9 mouse cellular contexts compared by ENCODE assay signal in genomic region chr11:68957308-68957707, GRCm38 (mm10). TPM values are rescaled to one million over a fixed set of nuclear protein-coding genes. Genes with fewer than 3 reads are reported as not detected.
DNase-seq lines count a peak whose midpoint lies in the region; TF ChIP-seq lines count a peak whose summit lies in the region.
"Had no signal": no experiment of that assay in that cellular context is flagged by ENCODE, and none has a peak within 500 bp of the region (broad histone marks: within the 10 kb centered on the region; RNA-seq: fewer than 3 reads in every experiment).

Gene Arhgef15 (minus strand): TSS chr11:68957480.

- intact Hi-C loops in heart, adult 2 months (cut with DNase I), result loop anchor here (2.0 to 5.0 kb wide), 2 partner anchors 53 to 140 kb away; partner anchors contain the start of gene Per1

- peak within 1 kb of the TSS; percentile 70 for H3K9ac ChIP-seq in heart, adult 2 months (ENCODE audit: low read depth, low read length)

- no peak for TF ChIP-seq EP300 in heart, adult 2 months (IDR thresholded peaks at IDR 0.05; ENCODE audit: insufficient read depth, low read depth, low read length)

- H3K79me2 ChIP-seq in heart, adult 2 months (replicated peaks; ENCODE audit: control insufficient read depth, insufficient read depth, low read length), result no peaks in the 10 kb centered on the region

- H3K36me3 ChIP-seq in heart, adult 2 months (ENCODE audit: control insufficient read depth, insufficient read depth, low read length), result peaks cover 4% of the 10 kb centered on the region

- TF ChIP-seq POLR2A in heart, adult 2 months (IDR thresholded peaks at IDR 0.05; ENCODE audit: insufficient read depth, low read depth, low read length), result peak; percentile 78

- H3K4me1 ChIP-seq in heart, adult 2 months (ENCODE audit: control insufficient read depth, insufficient read depth, low read length), result peaks cover 6% of the 10 kb centered on the region

- H3K4me3 ChIP-seq in heart, adult 2 months, result peak within 1 kb of the TSS; percentile 64

- no peak for TF ChIP-seq CTCF in heart, adult 2 months (IDR thresholded peaks at IDR 0.05)

- no peak for DNase-seq in left cerebral cortex, adult 18-20 months (ENCODE audit: low spot score in 2 of 2)
- no peak for DNase-seq in left cerebral cortex, adult 9 months (ENCODE audit: low spot score in 2 of 2)
- peak; percentile 49 to 58 for DNase-seq in heart, adult 2 months
- peak; percentile 36 to 64 for DNase-seq in kidney, postnatal 25 days
- DNase-seq in lung, postnatal 36 days, result peak; percentile 68
- no peak for DNase-seq in embryo, embryonic 11 days
- DNase-seq in thymus, postnatal 14 days, result no peak
- no peak for DNase-seq in right cerebral cortex, postnatal 25 days

- H3K27me3 ChIP-seq in heart, adult 2 months (ENCODE audit: control insufficient read depth, insufficient read depth, low read length), result no peaks in the 10 kb centered on the region; the same call in 1 of the 2 replicates

- WGBS in heart, adult 2 months, result 33% methylated on average over 8 of the region's 8 CpGs

- peak within 1 kb of the TSS; percentile 97 for H3K27ac ChIP-seq in heart, adult 2 months
- H3K27ac ChIP-seq: macrophage had no signal

RNA-seq across cellular contexts. Expression of gene Arhgef15, which starts in this region (rescaled TPM):
- total RNA-seq in left cerebral cortex, adult 18-20 months (2021), result 10 to 100 TPM; 20.4 to 24.0 TPM
- total RNA-seq in heart, adult 2 months (2021), result 10 to 100 TPM; 27.8 to 28.5 TPM
- 52.9 and 77.3 TPM in 2 replicates for polyA plus RNA-seq in heart, adult 2 months (2012; rRNA removed)
- polyA plus RNA-seq: macrophage had no signal

Comparison
In these comparisons a context has a peak if more than half of its experiments do, and no peak if none do; other contexts are left out.
1. DNase-seq: peak in heart, adult 2 months (2 of 2), kidney, postnatal 25 days (2 of 2) and lung, postnatal 36 days (single experiment); none in left cerebral cortex, adult 18-20 months (0 of 2), left cerebral cortex, adult 9 months (0 of 2), embryo, embryonic 11 days (single experiment), thymus, postnatal 14 days (single experiment) and right cerebral cortex, postnatal 25 days (single experiment).